Mouse (Mus musculus) macrophage (primary cell): ENCODE measurements around the gene Sec14l1. TPM values are rescaled to one million over a fixed set of nuclear protein-coding genes. Genes with fewer than 3 reads are reported as not detected.

Source experiments
- H3K27ac ChIP-seq: fragments of 350-480 bp; formaldehyde crosslinking; 2 replicates; pipeline ENCODE4 v1.9.0; 2021
- H3K36me3 ChIP-seq: fragments of 350-480 bp; formaldehyde crosslinking; 2 replicates; pipeline ENCODE4 v1.9.0; 2021; ENCODE audit errors: inconsistent target
- H3K4me3 ChIP-seq: fragments of 350-480 bp; formaldehyde crosslinking; 2 replicates; pipeline ENCODE4 v1.9.0; 2021; ENCODE audit errors: inconsistent target
- H3K79me2 ChIP-seq: fragments of 350-480 bp; formaldehyde crosslinking; 2 replicates; pipeline ENCODE4 v1.9.0; 2021; ENCODE audit errors: inconsistent target
- WGBS: methylation state at CpG from one replicate; pipeline ENCODE4 v1.1.7; 2026; ENCODE audit warnings: inconsistent platforms; ENCODE audit not compliant: missing documents; 5-methylcytosine and 5-hydroxymethylcytosine counted together
- polyA plus RNA-seq: library from polyadenylated mRNA; stranded (reverse); fragments of 250-400 nt; gene quantifications from 3 replicates; pipeline ENCODE4 v1.2.4, GENCODE M21; 2018; ENCODE audit warnings: inconsistent platforms

Gene Sec14l1
- polyA plus RNA-seq, 1 experiment from 2014 or later: 81.5 TPM

GRCm38 (mm10) chr11:117138795-117139463 lies 24.0 kb downstream of the Sec14l1 start:
- Histone ChIP-seq H3K36me3 (peaks cover 49% of the 10 kb centered on the region), H3K4me3 (no peak overlapping the region), H3K27ac (no peak overlapping the region), H3K79me2 (peaks cover 100% of the 10 kb centered on the region)
- 53% methylated on average over 12 of the region's 12 CpGs for WGBS

GRCm38 (mm10) chr11:117141376-117142001 lies 26.5 kb downstream of the Sec14l1 start:
- peaks cover 61% of the 10 kb centered on the region for H3K36me3 ChIP-seq
- no peak overlapping the region for H3K4me3 ChIP-seq
- H3K79me2 ChIP-seq: peaks cover 80% of the 10 kb centered on the region
- WGBS: 93% methylated on average over 18 of the region's 18 CpGs
- H3K27ac ChIP-seq: no peak overlapping the region

GRCm38 (mm10) chr11:117142507-117142906 lies 27.5 kb downstream of the Sec14l1 start:
- Histone ChIP-seq H3K79me2 (peaks cover 70% of the 10 kb centered on the region), H3K27ac (no peak overlapping the region), H3K36me3 (peaks cover 66% of the 10 kb centered on the region), H3K4me3 (no peak overlapping the region)
- 93% methylated on average over 4 of the region's 4 CpGs for WGBS

- Histone ChIP-seq H3K79me2 (peaks cover 39% of the 10 kb centered on the region), H3K36me3 (peaks cover 96% of the 10 kb centered on the region), H3K27ac (peak overlapping the region; percentile 5; the same call in 1 of the 2 replicates), H3K4me3 (no peak overlapping the region)
- 93% methylated on average over 13 of the region's 14 CpGs for WGBS
Measured at GRCm38 (mm10) chr11:117145451-117146117, 30.6 kb downstream of the Sec14l1 start.

- Histone ChIP-seq H3K4me3 (no peak overlapping the region), H3K36me3 (peaks cover 99% of the 10 kb centered on the region), H3K27ac (no peak overlapping the region), H3K79me2 (peaks cover 34% of the 10 kb centered on the region)
- 69% methylated on average over 6 of the region's 6 CpGs for WGBS
Measured at GRCm38 (mm10) chr11:117146118-117146506, 31.1 kb downstream of the Sec14l1 start.

- peaks cover 25% of the 10 kb centered on the region; the same call in 1 of the 2 replicates for H3K79me2 ChIP-seq
- WGBS: 95% methylated on average over 24 of the region's 24 CpGs
- peaks cover 99% of the 10 kb centered on the region for H3K36me3 ChIP-seq
- H3K27ac ChIP-seq: no peak overlapping the region
- no peak overlapping the region for H3K4me3 ChIP-seq
Measured at GRCm38 (mm10) chr11:117146776-117147536, 32.0 kb downstream of the Sec14l1 start.

GRCm38 (mm10) chr11:117148893-117149685 lies 34.1 kb downstream of the Sec14l1 start:
- peaks cover 4% of the 10 kb centered on the region; the same call in 1 of the 2 replicates for H3K79me2 ChIP-seq
- H3K27ac ChIP-seq: no peak overlapping the region
- H3K4me3 ChIP-seq: no peak overlapping the region
- 95% methylated on average over 18 of the region's 18 CpGs for WGBS
- peaks cover 96% of the 10 kb centered on the region for H3K36me3 ChIP-seq

- H3K4me3 ChIP-seq: no peak overlapping the region
- H3K27ac ChIP-seq: no peak overlapping the region
- H3K36me3 ChIP-seq: peaks cover 96% of the 10 kb centered on the region
- H3K79me2 ChIP-seq: no peaks in the 10 kb centered on the region
- 56% methylated on average over 9 of the region's 9 CpGs for WGBS
Measured at GRCm38 (mm10) chr11:117150467-117150966, 35.5 kb downstream of the Sec14l1 start.

GRCm38 (mm10) chr11:117151461-117151860 lies 36.5 kb downstream of the Sec14l1 start:
- no peak overlapping the region for H3K4me3 ChIP-seq
- no peak overlapping the region for H3K27ac ChIP-seq
- no peaks in the 10 kb centered on the region for H3K79me2 ChIP-seq
- 99% methylated on average over 5 of the region's 7 CpGs for WGBS
- peaks cover 96% of the 10 kb centered on the region for H3K36me3 ChIP-seq

- 97% methylated on average over 6 of the region's 6 CpGs for WGBS
- Histone ChIP-seq H3K79me2 (no peaks in the 10 kb centered on the region), H3K36me3 (peaks cover 93% of the 10 kb centered on the region), H3K4me3 (no peak overlapping the region), H3K27ac (no peak overlapping the region)
Measured at GRCm38 (mm10) chr11:117152541-117152940, 37.6 kb downstream of the Sec14l1 start.

- no peak overlapping the region for H3K4me3 ChIP-seq
- H3K36me3 ChIP-seq: peaks cover 93% of the 10 kb centered on the region
- no peaks in the 10 kb centered on the region for H3K79me2 ChIP-seq
- H3K27ac ChIP-seq: no peak overlapping the region
- 96% methylated on average over 9 of the region's 9 CpGs for WGBS
Measured at GRCm38 (mm10) chr11:117153553-117153952, 38.6 kb downstream of the Sec14l1 start.

- 76% methylated on average over 7 of the region's 7 CpGs for WGBS
- Histone ChIP-seq H3K4me3 (no peak overlapping the region), H3K27ac (no peak overlapping the region), H3K79me2 (no peaks in the 10 kb centered on the region), H3K36me3 (peaks cover 93% of the 10 kb centered on the region)
Measured at GRCm38 (mm10) chr11:117154088-117154815, 39.3 kb downstream of the Sec14l1 start.

- Histone ChIP-seq H3K4me3 (no peak overlapping the region), H3K36me3 (peaks cover 72% of the 10 kb centered on the region), H3K27ac (no peak overlapping the region), H3K79me2 (no peaks in the 10 kb centered on the region)
- WGBS: 98% methylated on average over 14 of the region's 15 CpGs
Measured at GRCm38 (mm10) chr11:117156725-117157124, 41.8 kb downstream of the Sec14l1 start.
